Mouse (Mus musculus) hindbrain, embryonic 11.5 days (tissue): ENCODE data around the gene Hspb6. TPM values are rescaled to one million over a fixed set of nuclear protein-coding genes. Genes with fewer than 3 reads are reported as not detected.

Source experiments
- ATAC-seq: fragments of 200-750 bp; cut with Nextera tagmentation; 2 replicates; pipeline ENCODE4 v1.8.0; 2017; ENCODE audit warnings: mild to moderate bottlenecking, moderate TSS enrichment, moderate library complexity; ENCODE audit not compliant: low FRiP score
- DNase-seq: peaks from one replicate; pipeline ENCODE4 v3.0.0-alpha.2; 2015; ENCODE audit warnings: low spot score
- H3K27ac ChIP-seq: fragments of 300-500 bp; sonication (generic); 2 replicates; pipeline ENCODE4 v1.5.1; 2014; ENCODE audit warnings: mild to moderate bottlenecking, low read depth, low read length
- H3K27me3 ChIP-seq: fragments of 300-500 bp; sonication (generic); 2 replicates; pipeline ENCODE4 v1.6.1; 2014; ENCODE audit warnings: mild to moderate bottlenecking, low read length, moderate library complexity, mixed read lengths; ENCODE audit not compliant: control insufficient read depth, insufficient read depth
- H3K36me3 ChIP-seq: fragments of 300-500 bp; sonication (generic); 2 replicates; pipeline ENCODE4 v1.6.1; 2014; ENCODE audit warnings: mild to moderate bottlenecking, low read length, moderate library complexity, mixed read lengths; ENCODE audit not compliant: control insufficient read depth, insufficient read depth
- H3K4me1 ChIP-seq: fragments of 300-500 bp; sonication (generic); replicated peaks from 2 replicates; pipeline ENCODE4 v1.6.1; 2014; ENCODE audit warnings: low read length, mixed read lengths; ENCODE audit not compliant: control insufficient read depth, insufficient read depth
- H3K4me2 ChIP-seq: fragments of 300-500 bp; sonication (generic); replicated peaks from 2 replicates; pipeline ENCODE4 v1.6.1; 2014; ENCODE audit warnings: mild to moderate bottlenecking, low read depth, low read length
- H3K4me3 ChIP-seq: fragments of 300-500 bp; sonication (generic); 2 replicates; pipeline ENCODE4 v1.5.1; 2014; ENCODE audit warnings: low read depth, low read length
- H3K9ac ChIP-seq: fragments of 300-500 bp; sonication (generic); 2 replicates; pipeline ENCODE4 v1.6.1; 2014; ENCODE audit warnings: low read depth, low read length
- H3K9me3 ChIP-seq: fragments of 300-500 bp; sonication (generic); 2 replicates; pipeline ENCODE4 v1.6.1; 2016; ENCODE audit warnings: low read length; ENCODE audit not compliant: control insufficient read depth
- WGBS: fragments of 180-500 bp; shearing (Covaris S2); extraction: QIAGEN DNeasy Blood & Tissue Kit; methylation state at CpG from one replicate; pipeline ENCODE4 v1.1.7; 2014; 5-methylcytosine and 5-hydroxymethylcytosine counted together
- polyA plus RNA-seq: library from polyadenylated mRNA; unstranded; fragments of >200 nt; fragmentation: Nextera tagmentation; extraction: Ambion mirVana; gene quantifications from 2 replicates; pipeline ENCODE4 v1.2.1, GENCODE M21; 2014

Hspb6 gene
- polyA plus RNA-seq, 1 experiment from 2014 or later: 4.0 TPM

GRCm38 (mm10) chr7:30558656-30559442, 6.9 kb downstream of the Hspb6 start:
- 0 out of 2 replicates have a peak, but pooled peaks cover 5% of the 10 kb centered on the region for H3K36me3 ChIP-seq
- H3K4me2 ChIP-seq: peak overlapping the region; percentile 68
- H3K9me3 ChIP-seq: no peaks in the 10 kb centered on the region
- 19% methylated on average over 12 of the region's 12 CpGs for WGBS
- no peaks in the 10 kb centered on the region for H3K27me3 ChIP-seq
- H3K27ac ChIP-seq: no peak overlapping the region
- no peaks in the 10 kb centered on the region; the same call in 1 of the 2 replicates for H3K4me1 ChIP-seq
- H3K4me3 ChIP-seq: peak overlapping the region; percentile 38
- ATAC-seq: peak; percentile 3
- no peak for DNase-seq
- peak overlapping the region; percentile 40 for H3K9ac ChIP-seq

GRCm38 (mm10) chr7:30559443-30559954, 7.5 kb downstream of the Hspb6 start, which contains the start of gene Lin37:
Gene Lin37 (minus strand): TSS chr7:30559838.
- Histone ChIP-seq H3K36me3 (0 out of 2 replicates have a peak, but pooled peaks cover 5% of the 10 kb centered on the region), H3K4me1 (no peaks in the 10 kb centered on the region; the same call in 1 of the 2 replicates), H3K9ac (peak within 1 kb of the TSS; percentile 40), H3K4me2 (peak within 1 kb of the TSS; percentile 68), H3K4me3 (peak within 1 kb of the TSS; percentile 38), H3K9me3 (no peaks in the 10 kb centered on the region), H3K27me3 (no peaks in the 10 kb centered on the region), H3K27ac (no peak within 1 kb of the TSS)
- DNase-seq (peak; percentile 94), ATAC-seq (peak; percentile 86)
- WGBS: under 1% methylated on average over 20 of the region's 20 CpGs

GRCm38 (mm10) chr7:30560296-30560695, 8.3 kb downstream of the Hspb6 start:
- no peak overlapping the region for H3K27ac ChIP-seq
- WGBS: 65% methylated on average over 2 of the region's 2 CpGs
- H3K4me3 ChIP-seq: no peak overlapping the region
- ATAC-seq (no peak), DNase-seq (no peak)
- H3K9ac ChIP-seq: no peak overlapping the region
- no peak overlapping the region for H3K4me2 ChIP-seq
- no peaks in the 10 kb centered on the region; the same call in 1 of the 2 replicates for H3K4me1 ChIP-seq
- no peaks in the 10 kb centered on the region for H3K27me3 ChIP-seq
- H3K36me3 ChIP-seq: 0 out of 2 replicates have a peak, but pooled peaks cover 5% of the 10 kb centered on the region
- no peaks in the 10 kb centered on the region for H3K9me3 ChIP-seq

- peak; percentile 46 for DNase-seq
- H3K4me1 ChIP-seq: no peaks in the 10 kb centered on the region; the same call in 1 of the 2 replicates
- H3K9me3 ChIP-seq: no peaks in the 10 kb centered on the region
- no peaks in the 10 kb centered on the region for H3K27me3 ChIP-seq
- H3K36me3 ChIP-seq: no peaks in the 10 kb centered on the region
- peak overlapping the region; percentile 58 for H3K4me2 ChIP-seq
- WGBS: 3% methylated on average over 27 of the region's 27 CpGs
- ATAC-seq: peak; percentile 24; the same call in 1 of the 2 replicates
- H3K27ac ChIP-seq: 0 out of 2 replicates have a peak overlapping the region, but pooled peaks have one; percentile 37
- H3K9ac ChIP-seq: peak overlapping the region; percentile 54
- peak overlapping the region; percentile 76 for H3K4me3 ChIP-seq
These were observed 10.6 kb downstream of the Hspb6 start for GRCm38 (mm10) chr7:30562526-30563116.

- DNase-seq (peak; percentile 99), ATAC-seq (peak; percentile 85)
- H3K4me2 ChIP-seq: peak within 1 kb of the TSS; percentile 59
- no peaks in the 10 kb centered on the region for H3K27me3 ChIP-seq
- WGBS: under 1% methylated on average over 45 of the region's 45 CpGs
- H3K27ac ChIP-seq: peak within 1 kb of the TSS; percentile 89
- H3K9me3 ChIP-seq: no peaks in the 10 kb centered on the region
- no peaks in the 10 kb centered on the region; the same call in 1 of the 2 replicates for H3K4me1 ChIP-seq
- H3K9ac ChIP-seq: peak within 1 kb of the TSS; percentile 81
- H3K4me3 ChIP-seq: peak within 1 kb of the TSS; percentile 76
- H3K36me3 ChIP-seq: no peaks in the 10 kb centered on the region
These were observed 11.3 kb downstream of the Hspb6 start, which contains the start of the genes U2af1l4, Gm49396 and Psenen for GRCm38 (mm10) chr7:30563117-30563905. Gene U2af1l4 (plus strand): TSS chr7:30563301. Gene Gm49396 (plus strand): TSS chr7:30563344. Gene Psenen (minus strand): TSS chr7:30563627.

GRCm38 (mm10) chr7:30563906-30564280, 11.9 kb downstream of the Hspb6 start:
- DNase-seq (no peak), ATAC-seq (no peak)
- Histone ChIP-seq H3K9me3 (no peaks in the 10 kb centered on the region), H3K27me3 (no peaks in the 10 kb centered on the region), H3K4me2 (peak overlapping the region; percentile 59), H3K27ac (no peak overlapping the region), H3K36me3 (no peaks in the 10 kb centered on the region), H3K4me1 (no peaks in the 10 kb centered on the region), H3K9ac (peak overlapping the region; percentile 29; the same call in 1 of the 2 replicates), H3K4me3 (peak overlapping the region; percentile 76)
- 23% methylated on average over 6 of the region's 6 CpGs for WGBS

GRCm38 (mm10) chr7:30564970-30565571, 13.1 kb downstream of the Hspb6 start, which contains the start of gene Igflr1:
Gene Igflr1 (plus strand): TSS chr7:30565427.
- Histone ChIP-seq H3K4me1 (no peaks in the 10 kb centered on the region), H3K36me3 (0 out of 2 replicates have a peak, but pooled peaks cover 2% of the 10 kb centered on the region), H3K4me3 (no peak within 1 kb of the TSS), H3K9ac (no peak within 1 kb of the TSS), H3K27ac (no peak within 1 kb of the TSS), H3K9me3 (no peaks in the 10 kb centered on the region), H3K4me2 (no peak within 1 kb of the TSS), H3K27me3 (no peaks in the 10 kb centered on the region)
- ATAC-seq (no peak), DNase-seq (no peak)
- 95% methylated on average over 12 of the region's 12 CpGs for WGBS
